Mouse (Mus musculus) thymus, adult 2 months (tissue): ENCODE measurements around the gene Slc4a4. TPM values are rescaled to one million over a fixed set of nuclear protein-coding genes. Genes with fewer than 3 reads are reported as not detected.
"Not testable (repeated sequence)": the region's sequence is repeated elsewhere in the genome, so short reads cannot be mapped to it uniquely, and the experiment has no call there.

ENCODE experiments used
- DNase-seq: peaks from one replicate; pipeline ENCODE4 v3.0.0; 2021
- H3K27ac ChIP-seq: fragments of 200-500 bp; 2 replicates; pipeline ENCODE4 v1.5.1; 2012; ENCODE audit warnings: low read length, control low read depth; ENCODE audit not compliant: control insufficient read depth, insufficient read depth
- H3K27me3 ChIP-seq: fragments of 200-500 bp; 2 replicates; pipeline ENCODE4 v1.6.1; 2012; ENCODE audit warnings: mild to moderate bottlenecking, low read length, moderate library complexity, mixed read lengths; ENCODE audit not compliant: control insufficient read depth, insufficient read depth
- H3K36me3 ChIP-seq: fragments of 200-500 bp; 2 replicates; pipeline ENCODE4 v1.6.1; 2012; ENCODE audit warnings: mild to moderate bottlenecking, low read length, moderate library complexity; ENCODE audit not compliant: control insufficient read depth, insufficient read depth
- H3K4me1 ChIP-seq: fragments of 200-500 bp; replicated peaks from 2 replicates; pipeline ENCODE4 v1.6.1; 2012; ENCODE audit warnings: low read length; ENCODE audit not compliant: control insufficient read depth, insufficient read depth
- H3K4me3 ChIP-seq: fragments of 200-500 bp; 2 replicates; pipeline ENCODE4 v1.5.1; 2012; ENCODE audit warnings: mild to moderate bottlenecking, low read length, control low read depth, moderate library complexity; ENCODE audit not compliant: control insufficient read depth, insufficient read depth
- CTCF ChIP-seq: fragments of 200-500 bp; IDR thresholded peaks from 2 replicates; pipeline ENCODE4 v1.5.1; 2012; ENCODE audit warnings: mild to moderate bottlenecking, control low read depth, low read length, moderate library complexity, borderline replicate concordance; ENCODE audit not compliant: control insufficient read depth, poor library complexity, insufficient read depth; ENCODE audit errors: extremely low read depth
- POLR2A ChIP-seq: fragments of 200-500 bp; IDR thresholded peaks from 2 replicates; pipeline ENCODE4 v1.6.1; 2012; ENCODE audit warnings: mild to moderate bottlenecking, low read length, control low read depth, moderate library complexity; ENCODE audit not compliant: control insufficient read depth, poor library complexity, insufficient read depth; ENCODE audit errors: extremely low read depth
- WGBS: fragments of 180-500 bp; shearing (Covaris S2); methylation state at CpG from one replicate; pipeline ENCODE4 v1.1.7; 2018; 5-methylcytosine and 5-hydroxymethylcytosine counted together
- polyA plus RNA-seq: library from polyadenylated mRNA; depleted of rRNA; stranded (reverse); fragments of >200 nt; gene quantifications from 2 replicates; pipeline ENCODE4 v1.2.3, GENCODE M21; 2012

The Slc4a4 gene
- polyA plus RNA-seq, 1 experiment, result 2.0 TPM

DNA sequence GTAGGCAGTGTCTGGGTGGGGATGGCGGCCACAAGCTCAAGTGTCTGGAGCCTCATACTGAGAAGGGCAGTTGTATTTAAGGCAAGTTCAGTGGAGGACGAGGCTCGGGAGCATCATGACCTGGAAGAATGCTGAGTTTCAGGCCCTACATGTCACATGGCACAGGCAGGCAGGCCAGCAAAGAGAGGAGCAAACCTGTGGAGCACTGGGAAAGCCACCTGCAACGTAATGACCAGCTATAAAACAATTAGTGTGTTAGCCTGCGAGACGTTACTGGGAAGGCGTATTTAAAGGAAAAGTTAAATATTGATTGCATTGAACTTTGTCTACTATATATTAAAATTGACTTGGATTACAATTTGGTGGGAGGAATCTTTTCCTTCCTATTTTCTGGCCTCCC is 97.0 kb downstream of the Slc4a4 start:
- WGBS, result 95% methylated on average over 7 of the region's 7 CpGs

DNA sequence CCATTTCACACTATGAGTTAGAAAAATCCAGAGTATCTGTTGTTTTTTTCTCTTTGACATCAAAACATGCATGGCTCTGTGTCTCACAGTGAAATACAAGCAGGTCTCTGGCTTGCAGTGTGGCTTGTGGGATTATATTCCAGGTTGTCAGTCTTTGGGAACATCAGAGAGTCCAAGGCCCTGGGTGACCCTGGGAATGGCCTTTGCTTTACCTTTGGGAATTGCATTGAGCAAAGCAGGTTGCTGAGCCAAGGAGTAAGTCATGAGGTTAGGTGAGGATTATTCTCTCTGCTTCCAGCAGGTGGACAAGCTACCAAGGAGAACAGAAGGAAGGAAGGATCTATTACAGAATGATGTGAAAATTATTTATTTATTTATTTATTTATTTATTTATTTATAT is 102.4 kb downstream of the Slc4a4 start:
- no peak for TF ChIP-seq POLR2A
- TF ChIP-seq CTCF, result no peak
- Histone ChIP-seq H3K27me3 (no peaks in the 10 kb centered on the region), H3K27ac (no peak overlapping the region), H3K4me1 (no peaks in the 10 kb centered on the region), H3K36me3 (no peaks in the 10 kb centered on the region), H3K4me3 (no peak overlapping the region)
- no peak for DNase-seq

More for the DNA sequence above, 97.0 kb downstream of the Slc4a4 start:
- H3K27ac ChIP-seq, result no peak overlapping the region
- no peaks in the 10 kb centered on the region for H3K4me1 ChIP-seq
- H3K4me3 ChIP-seq, result no peak overlapping the region
- no peaks in the 10 kb centered on the region for H3K36me3 ChIP-seq
- no peak for DNase-seq
- H3K27me3 ChIP-seq, result no peaks in the 10 kb centered on the region
- TF ChIP-seq POLR2A (no peak), CTCF (no peak)

DNA sequence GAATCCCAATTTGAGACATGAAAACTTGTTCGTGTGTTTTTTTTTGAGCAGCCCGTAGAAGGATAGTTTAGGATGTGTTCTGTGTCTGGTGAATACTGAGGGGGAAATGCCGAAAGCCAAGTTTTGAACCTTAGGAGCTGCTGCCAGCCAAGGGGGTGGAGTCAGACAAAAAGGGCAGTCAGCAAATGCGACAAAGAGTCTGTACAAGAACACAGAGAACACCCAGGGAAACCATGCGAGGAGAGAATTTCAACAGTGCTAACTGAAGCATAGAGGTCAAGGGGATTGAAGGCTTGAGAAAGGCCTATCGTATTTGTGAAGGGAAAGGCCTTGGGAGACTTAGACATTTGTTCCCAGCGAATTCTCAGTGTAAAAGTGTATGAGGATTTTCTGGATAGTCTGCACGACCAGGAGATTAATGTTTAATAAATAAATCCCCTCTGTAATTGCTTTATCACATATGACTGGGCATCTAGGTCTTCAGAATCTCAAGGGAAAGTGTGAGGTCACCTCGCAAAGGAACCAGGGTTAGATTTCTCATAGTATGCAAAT is 103.7 kb downstream of the Slc4a4 start:
- no peak for TF ChIP-seq POLR2A
- TF ChIP-seq CTCF, result no peak
- no peak for DNase-seq
- Histone ChIP-seq H3K4me1 (no peaks in the 10 kb centered on the region), H3K36me3 (no peaks in the 10 kb centered on the region), H3K27me3 (no peaks in the 10 kb centered on the region), H3K27ac (no peak overlapping the region), H3K4me3 (no peak overlapping the region)
- WGBS, result 92% methylated on average over 9 of the region's 9 CpGs

DNA sequence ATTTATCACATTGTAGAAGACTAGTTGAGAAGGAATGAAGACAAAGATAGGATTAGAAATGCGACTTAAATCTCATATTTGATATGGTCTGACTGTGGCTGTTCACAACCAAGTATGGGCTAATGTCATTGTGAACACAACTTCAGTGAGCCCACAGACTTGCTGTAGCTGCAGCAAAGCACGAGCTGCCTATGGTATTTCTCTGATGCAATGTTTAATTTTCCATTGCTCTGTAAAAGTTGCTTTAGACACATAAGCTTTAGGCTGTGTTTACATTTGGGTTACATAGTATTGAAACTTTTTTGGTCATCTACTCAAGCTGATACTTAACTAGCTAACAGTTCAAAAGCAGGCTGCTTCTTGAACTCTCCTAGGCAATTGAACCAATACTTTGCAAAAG is 104.7 kb downstream of the Slc4a4 start:
- not testable (repeated sequence) for H3K27me3 ChIP-seq, H3K36me3 ChIP-seq

DNA sequence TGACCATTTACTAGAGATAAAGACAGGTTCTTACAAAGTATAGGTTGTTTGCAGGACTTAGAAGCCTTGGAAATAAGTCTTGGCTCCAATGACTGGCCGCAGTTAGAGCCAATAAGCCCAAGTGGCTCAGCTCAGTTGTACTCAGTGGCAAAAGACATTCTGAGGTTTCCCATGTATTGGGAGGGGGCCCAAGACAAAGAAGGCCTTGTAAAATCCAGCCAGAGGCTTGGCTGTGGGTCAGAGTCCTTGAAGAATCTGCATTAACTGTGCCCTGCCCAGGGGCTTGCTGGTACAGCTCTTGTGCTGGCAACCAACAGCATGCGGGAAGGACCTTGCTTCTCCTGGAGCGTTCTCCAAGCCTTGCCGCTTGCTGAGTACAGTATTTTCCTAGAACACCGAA is 107.9 kb downstream of the Slc4a4 start:
- no peak overlapping the region for H3K4me3 ChIP-seq

More for the DNA sequence above, 104.7 kb downstream of the Slc4a4 start:
- DNase-seq, H3K4me3 ChIP-seq, H3K4me1 ChIP-seq, H3K27ac ChIP-seq: not testable (repeated sequence)
- 93% methylated on average over 2 of the region's 2 CpGs for WGBS

DNA sequence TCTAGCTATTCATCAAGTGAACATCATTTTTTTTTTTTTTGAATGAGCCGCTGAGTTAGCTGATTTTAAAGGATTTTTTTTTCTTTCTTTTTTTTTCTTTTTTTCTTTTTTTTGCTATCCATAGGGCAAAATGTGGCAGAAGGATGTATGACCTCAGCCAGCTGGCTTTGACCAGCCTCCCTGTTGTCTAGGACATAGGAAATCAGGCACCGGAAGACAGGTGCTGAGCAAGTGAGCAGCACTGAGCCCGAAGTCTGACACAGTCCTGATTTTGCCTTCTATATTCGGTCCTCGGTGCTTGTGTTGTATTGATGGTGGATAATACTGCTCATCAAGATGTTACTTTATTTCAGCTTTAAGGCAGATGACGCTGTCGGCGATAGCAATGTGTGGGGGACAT is 109.6 kb downstream of the Slc4a4 start:
- no peak for DNase-seq
- no peaks in the 10 kb centered on the region for H3K27me3 ChIP-seq
- no peaks in the 10 kb centered on the region for H3K36me3 ChIP-seq
- no peaks in the 10 kb centered on the region for H3K4me1 ChIP-seq
- H3K27ac ChIP-seq, result no peak overlapping the region
- WGBS, result 98% methylated on average over 8 of the region's 8 CpGs
- no peak for TF ChIP-seq CTCF
- H3K4me3 ChIP-seq, result no peak overlapping the region

More for the DNA sequence above, 107.9 kb downstream of the Slc4a4 start:
- Histone ChIP-seq H3K27ac (no peak overlapping the region), H3K36me3 (no peaks in the 10 kb centered on the region), H3K4me1 (no peaks in the 10 kb centered on the region), H3K27me3 (no peaks in the 10 kb centered on the region)
- 95% methylated on average over 5 of the region's 5 CpGs for WGBS
- no peak for DNase-seq
- TF ChIP-seq POLR2A (no peak), CTCF (no peak)

DNA sequence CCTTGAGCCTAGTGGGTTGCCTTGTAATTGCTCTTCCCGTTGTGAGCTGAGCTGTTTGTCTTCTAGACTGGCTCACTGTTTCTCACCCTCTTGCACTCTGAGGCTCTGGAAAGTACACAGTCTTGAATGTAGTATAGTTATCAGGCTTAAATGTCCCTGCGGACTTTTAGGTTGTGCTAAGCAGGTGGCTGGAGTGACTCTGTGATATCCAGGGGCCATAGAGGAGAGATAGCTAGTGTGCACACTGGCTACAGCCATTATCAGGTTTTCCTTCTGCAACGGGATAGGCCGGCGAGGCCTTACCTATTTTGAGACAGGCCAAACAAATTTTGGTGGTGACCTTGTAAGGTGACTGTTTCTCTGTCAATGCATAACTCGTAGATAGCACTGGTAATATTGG is 110.7 kb downstream of the Slc4a4 start:
- no peak overlapping the region for H3K27ac ChIP-seq
- TF ChIP-seq POLR2A, result no peak
- no peak for TF ChIP-seq CTCF
- H3K27me3 ChIP-seq, result no peaks in the 10 kb centered on the region
- H3K36me3 ChIP-seq, result no peaks in the 10 kb centered on the region
- DNase-seq, result no peak
- WGBS, result 98% methylated on average over 6 of the region's 6 CpGs
- H3K4me1 ChIP-seq, result no peaks in the 10 kb centered on the region
- H3K4me3 ChIP-seq, result no peak overlapping the region
